Mouse (Mus musculus) MEL (cell line): Measurements from ENCODE around the gene Ing5. TPM values are rescaled to one million over a fixed set of nuclear protein-coding genes. Genes with fewer than 3 reads are reported as not detected.

ENCODE experiments used
- DNase-seq: peaks from one replicate; pipeline ENCODE4 v3.0.0; 2011; ENCODE audit warnings: low read depth, low spot score
- H3K27ac ChIP-seq: 2 replicates; pipeline ENCODE4 v1.5.1; 2012; ENCODE audit warnings: low read depth, mild to moderate bottlenecking, control low read depth, low read length, moderate library complexity; ENCODE audit not compliant: control insufficient read depth
- H3K27me3 ChIP-seq, 2 experiments: fragments of 150-350 bp in 1 of 2; sonication (generic) in 1 of 2; 2 replicates each; pipeline ENCODE4 v1.6.1; 2012; ENCODE audit warnings: low read length in 2 of 2, mild to moderate bottlenecking in 2 of 2, improper control_type of control experiment in 1 of 2, moderate library complexity in 1 of 2; ENCODE audit not compliant: insufficient read depth in 2 of 2, control insufficient read depth in 1 of 2
- H3K36me3 ChIP-seq, 2 experiments: 2 replicates each; pipeline ENCODE4 v1.6.1; 2012 to 2014; ENCODE audit warnings: low read length in 2 of 2, improper control_type of control experiment in 1 of 2, inconsistent platforms in 1 of 2, mild to moderate bottlenecking in 1 of 2; ENCODE audit not compliant: insufficient read depth in 2 of 2, control insufficient read depth in 1 of 2
- H3K4me1 ChIP-seq, 2 experiments: fragments of 150-350 bp in 1 of 2; sonication (generic) in 1 of 2; 2 replicates each; pipeline ENCODE4 v1.6.1; 2012; ENCODE audit warnings: low read length in 2 of 2, improper control_type of control experiment in 1 of 2, mild to moderate bottlenecking in 1 of 2; ENCODE audit not compliant: insufficient read depth in 2 of 2, control insufficient read depth in 1 of 2
- H3K4me3 ChIP-seq, 2 experiments: fragments of 150-350 bp in 1 of 2; sonication (generic) in 1 of 2; 2 replicates each; pipeline ENCODE4 v1.5.1; 2012; ENCODE audit warnings: low read depth in 2 of 2, low read length in 2 of 2, mild to moderate bottlenecking in 2 of 2, moderate library complexity in 2 of 2, control low read depth in 1 of 2, improper control_type of control experiment in 1 of 2; ENCODE audit not compliant: control insufficient read depth in 1 of 2, insufficient read depth in 1 of 2
- H3K79me2 ChIP-seq: 2 replicates; pipeline ENCODE4 v1.6.1; 2012; ENCODE audit warnings: mild to moderate bottlenecking, low read length, moderate library complexity; ENCODE audit not compliant: control insufficient read depth, poor library complexity, insufficient read depth
- H3K9ac ChIP-seq: 2 replicates; pipeline ENCODE4 v1.6.1; 2012; ENCODE audit warnings: low read depth, mild to moderate bottlenecking, control low read depth, low read length, moderate library complexity; ENCODE audit not compliant: control insufficient read depth, poor library complexity, severe bottlenecking
- H3K9me3 ChIP-seq: fragments of 150-350 bp; sonication (generic); replicated peaks from 2 replicates; pipeline ENCODE4 v1.6.1; 2012; ENCODE audit warnings: mild to moderate bottlenecking, low read length, improper control_type of control experiment, moderate library complexity; ENCODE audit not compliant: insufficient read depth
- BHLHE40 ChIP-seq: IDR thresholded peaks from 2 replicates; pipeline ENCODE4 v1.6.1; 2012; ENCODE audit warnings: low read depth, mild to moderate bottlenecking, inconsistent platforms, low read length, improper control_type of control experiment, borderline replicate concordance
- CHD2 ChIP-seq: IDR thresholded peaks from 2 replicates; pipeline ENCODE4 v1.6.1; 2011; ENCODE audit warnings: low read length, improper control_type of control experiment
- E2F4 ChIP-seq: IDR thresholded peaks from 2 replicates; pipeline ENCODE4 v1.6.1; 2011; ENCODE audit warnings: low read depth, low read length, improper control_type of control experiment, borderline replicate concordance
- ELF1 ChIP-seq: IDR thresholded peaks from 2 replicates; pipeline ENCODE4 v1.6.1; 2014; ENCODE audit warnings: low read depth, mild to moderate bottlenecking, inconsistent platforms, low read length, improper control_type of control experiment, moderate library complexity
- HCFC1 ChIP-seq: IDR thresholded peaks from 2 replicates; pipeline ENCODE4 v1.6.1; 2012; ENCODE audit warnings: low read depth, mild to moderate bottlenecking, inconsistent platforms, low read length, improper control_type of control experiment, moderate library complexity
- MAFK ChIP-seq: IDR thresholded peaks from 2 replicates; pipeline ENCODE4 v1.6.1; 2011; ENCODE audit warnings: low read depth, mild to moderate bottlenecking, low read length, improper control_type of control experiment, borderline replicate concordance
- MAZ ChIP-seq: IDR thresholded peaks from 2 replicates; pipeline ENCODE4 v1.6.1; 2012; ENCODE audit warnings: low read depth, mild to moderate bottlenecking, inconsistent platforms, low read length, improper control_type of control experiment
- MEF2A ChIP-seq: IDR thresholded peaks from 2 replicates; pipeline ENCODE4 v1.6.1; 2014; ENCODE audit warnings: low read depth, mild to moderate bottlenecking, inconsistent platforms, low read length, improper control_type of control experiment; ENCODE audit not compliant: poor library complexity, insufficient replicate concordance, severe bottlenecking; ENCODE audit errors: extremely low read depth
- MXI1 ChIP-seq: IDR thresholded peaks from 2 replicates; pipeline ENCODE4 v1.6.1; 2011; ENCODE audit warnings: mild to moderate bottlenecking, low read depth, low read length, improper control_type of control experiment
- MYB ChIP-seq: IDR thresholded peaks from 2 replicates; pipeline ENCODE4 v1.6.1; 2011; ENCODE audit warnings: mild to moderate bottlenecking, low read depth, low read length, improper control_type of control experiment
- POLR2A ChIP-seq, 2 experiments: IDR thresholded peaks; 2 replicates each; pipeline ENCODE4 v1.6.1; 2011 to 2012; ENCODE audit warnings: low read length in 2 of 2, mild to moderate bottlenecking in 2 of 2, control low read depth in 1 of 2, improper control_type of control experiment in 1 of 2, low read depth in 1 of 2, moderate library complexity in 1 of 2; ENCODE audit not compliant: control insufficient read depth in 1 of 2, insufficient read depth in 1 of 2, poor library complexity in 1 of 2
- POLR2AphosphoS2 ChIP-seq: IDR thresholded peaks from 2 replicates; pipeline ENCODE4 v1.6.1; 2011; ENCODE audit warnings: low read length, improper control_type of control experiment
- POLR2AphosphoS5 ChIP-seq: IDR thresholded peaks from 2 replicates; pipeline ENCODE4 v1.6.1; 2012; ENCODE audit warnings: low read depth, borderline replicate concordance, mild to moderate bottlenecking, inconsistent platforms, low read length, moderate library complexity, mixed read lengths
- RAD21 ChIP-seq: IDR thresholded peaks from 2 replicates; pipeline ENCODE4 v1.6.1; 2011; ENCODE audit warnings: mild to moderate bottlenecking, low read depth, low read length, improper control_type of control experiment
- SIN3A ChIP-seq: IDR thresholded peaks from 2 replicates; pipeline ENCODE4 v1.6.1; 2012; ENCODE audit warnings: low read length, improper control_type of control experiment, inconsistent platforms
- TCF12 ChIP-seq: IDR thresholded peaks from 2 replicates; pipeline ENCODE4 v1.6.1; 2014; ENCODE audit warnings: low read depth, mild to moderate bottlenecking, inconsistent platforms, low read length, improper control_type of control experiment, moderate library complexity
- ZKSCAN1 ChIP-seq: IDR thresholded peaks from 2 replicates; pipeline ENCODE4 v1.6.1; 2012; ENCODE audit warnings: low read depth, mild to moderate bottlenecking, inconsistent platforms, low read length, improper control_type of control experiment, moderate library complexity
- polyA plus RNA-seq, 2 experiments: library from polyadenylated mRNA; stranded (reverse) in 1 of 2; unstranded in 1 of 2; fragments of >175 nt in 1 of 2; fragments of >200 nt in 1 of 2; gene quantifications; 2 replicates each; pipeline versions ENCODE4 v1.2.1 to v1.2.4; 2012; ENCODE audit warnings: low replicate concordance in 2 of 2, low read depth in 1 of 2; ENCODE audit not compliant: insufficient read length in 2 of 2, insufficient read depth in 1 of 2, missing spikeins in 1 of 2
- total RNA-seq: library from RNA; depleted of rRNA; stranded (reverse); fragments of 300-350 nt; gene quantifications from 2 replicates; pipeline ENCODE4 v1.2.3, GENCODE M21; 2012

Ing5 gene
- total and polyA plus RNA-seq, 3 experiments, result 27.6 to 29.2 TPM; not detected in 1

GRCm38 (mm10) chr1:93805221-93805951 lies 1.6 kb downstream of the Ing5 start (continued):
- no peak for TF ChIP-seq RAD21
- TF ChIP-seq CHD2, result no peak
- TF ChIP-seq TCF12, result no peak
- no peak for TF ChIP-seq ZKSCAN1

- no peak overlapping the region for H3K4me3 ChIP-seq
- no peak for DNase-seq
- H3K36me3 ChIP-seq, result peaks cover 12 to 13% of the 10 kb centered on the region in 2 experiments
Observed at GRCm38 (mm10) chr1:93808871-93809270, 5.1 kb downstream of the Ing5 start.

GRCm38 (mm10) chr1:93810011-93810410 lies 6.2 kb downstream of the Ing5 start:
- Histone ChIP-seq H3K9ac (no peak overlapping the region), H3K27ac (no peak overlapping the region), H3K4me1 (peaks cover 0 to 8% of the 10 kb centered on the region in 2 experiments; a peak in 3 of 4 replicates), H3K27me3 (no peaks in the 10 kb centered on the region), H3K36me3 (peaks cover 7 to 13% of the 10 kb centered on the region in 2 experiments), H3K79me2 (peaks cover 13% of the 10 kb centered on the region), H3K9me3 (no peaks in the 10 kb centered on the region), H3K4me3 (no peak overlapping the region)
- no peak for DNase-seq
- TF ChIP-seq SIN3A, result no peak
- no peak for TF ChIP-seq POLR2AphosphoS2
- no peak for TF ChIP-seq MXI1
- no peak for TF ChIP-seq E2F4
- TF ChIP-seq ZKSCAN1, result no peak
- no peak for TF ChIP-seq BHLHE40
- TF ChIP-seq MEF2A, result no peak
- TF ChIP-seq HCFC1, result no peak
- no peak for TF ChIP-seq POLR2A (IDR thresholded peaks at IDR 0.05; ENCODE audit: control insufficient read depth in 1 of 2, insufficient read depth in 1 of 2, low read depth in 1 of 2, low read length in 2 of 2, poor library complexity in 1 of 2)
- no peak for TF ChIP-seq ELF1
- TF ChIP-seq MAFK, result no peak

More at GRCm38 (mm10) chr1:93808871-93809270, 5.1 kb downstream of the Ing5 start:
- Histone ChIP-seq H3K79me2 (peaks cover 21% of the 10 kb centered on the region), H3K4me1 (peaks cover 2 to 15% of the 10 kb centered on the region in 2 experiments), H3K9ac (no peak overlapping the region), H3K27ac (no peak overlapping the region), H3K9me3 (no peaks in the 10 kb centered on the region), H3K27me3 (no peaks in the 10 kb centered on the region)
- TF ChIP-seq MYB (no peak), MAZ (no peak), POLR2AphosphoS5 (no peak)
